Mouse (Mus musculus): Measurements from ENCODE around the gene Acta2. TPM values are rescaled to one million over a fixed set of nuclear protein-coding genes. Genes with fewer than 3 reads are reported as not detected.

Gene Acta2
- total RNA-seq, 2 experiments from 2014 or later: 9.3 to 10.5 TPM

DNA sequence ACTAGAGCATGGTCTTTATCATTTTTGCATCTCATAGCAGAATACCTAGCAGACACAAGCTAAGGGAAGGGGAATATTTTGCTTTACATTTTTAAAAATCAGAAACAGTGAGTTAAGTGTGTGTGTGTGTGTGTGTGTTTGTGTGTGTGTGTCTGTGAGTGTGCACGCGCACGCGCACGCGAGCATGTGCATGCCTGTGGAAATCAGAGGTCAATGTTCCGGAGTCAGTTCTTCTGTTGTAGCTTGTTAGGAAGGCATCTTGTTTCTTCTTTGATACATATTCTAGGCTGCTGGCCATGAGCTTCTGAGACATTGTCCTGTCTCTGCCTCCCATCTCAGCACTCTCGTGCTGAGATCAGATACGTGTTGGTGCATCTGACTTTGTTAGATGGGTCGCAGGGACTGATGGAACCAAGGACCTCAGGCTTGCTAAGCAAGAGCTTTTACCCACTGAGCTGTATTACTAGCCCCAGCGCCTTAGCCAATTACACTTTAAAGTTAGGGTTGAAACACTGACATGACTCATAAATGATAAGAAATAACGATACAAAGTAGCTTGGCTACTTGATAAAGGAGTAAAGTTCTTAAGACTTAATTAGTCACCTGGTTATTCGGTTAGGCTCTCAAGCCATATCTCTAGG is 15.6 kb upstream of the Acta2 start:
- intact Hi-C loops (cut with DNase I): no loop called here
- no peak for DNase-seq

GRCm38 (mm10) chr19:34270106-34270726 is 14.8 kb upstream of the Acta2 start:
- intact Hi-C loops (cut with DNase I): no loop called here
- DNase-seq: no peak

DNA sequence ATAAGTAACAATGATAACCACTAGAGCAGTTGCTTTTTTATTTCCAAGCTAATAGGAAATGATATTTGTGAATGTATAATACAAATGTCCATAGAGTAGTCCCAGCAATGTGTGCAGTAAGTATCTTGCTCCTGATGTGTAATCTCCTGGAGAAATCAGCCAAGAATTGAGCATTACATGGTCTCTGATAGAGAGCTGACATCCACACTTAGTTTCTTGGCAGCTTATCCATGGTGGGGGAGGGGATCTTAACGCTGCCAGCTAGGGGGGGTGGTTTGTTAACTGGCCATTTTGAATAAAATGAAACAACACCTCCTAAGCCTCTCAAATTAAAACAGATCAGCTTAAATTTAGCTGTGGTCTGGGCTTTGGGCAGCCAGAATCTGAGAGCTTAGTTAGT is 13.6 kb upstream of the Acta2 start:
- DNase-seq: no peak
- intact Hi-C loops (cut with DNase I): no loop called here

GRCm38 (mm10) chr19:34265604-34266193 is 10.3 kb upstream of the Acta2 start:
- no peak for DNase-seq
- intact Hi-C loops (cut with DNase I): no loop called here

GRCm38 (mm10) chr19:34262273-34262974 is 7.0 kb upstream of the Acta2 start:
- no peak for DNase-seq
- intact Hi-C loops (cut with DNase I): no loop called here

- no peak for DNase-seq
- intact Hi-C loops (cut with DNase I): no loop called here
These were observed 1.5 kb upstream of the Acta2 start for GRCm38 (mm10) chr19:34256936-34257335.

DNA sequence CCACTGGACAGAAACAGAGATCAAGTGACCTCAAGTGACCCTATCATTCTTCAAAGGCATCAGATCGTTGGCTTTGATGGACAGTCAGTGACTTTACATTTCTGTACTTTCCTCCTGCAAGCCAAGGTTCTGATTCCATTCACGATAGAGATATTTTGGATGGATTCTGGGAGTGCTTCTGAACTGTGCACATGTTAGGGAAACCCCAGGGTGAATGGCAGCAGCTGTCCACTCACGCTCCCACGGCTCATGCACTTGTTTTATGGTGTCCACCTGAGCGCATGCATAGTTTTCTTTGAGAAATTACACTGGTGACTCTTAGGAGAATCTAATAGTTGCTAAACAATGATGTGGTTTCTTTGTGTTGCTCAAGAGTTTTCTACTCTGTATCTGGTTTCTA is 759 bp upstream of the Acta2 start:
- intact Hi-C loops (cut with DNase I): no loop called here
- no peak for DNase-seq

DNA sequence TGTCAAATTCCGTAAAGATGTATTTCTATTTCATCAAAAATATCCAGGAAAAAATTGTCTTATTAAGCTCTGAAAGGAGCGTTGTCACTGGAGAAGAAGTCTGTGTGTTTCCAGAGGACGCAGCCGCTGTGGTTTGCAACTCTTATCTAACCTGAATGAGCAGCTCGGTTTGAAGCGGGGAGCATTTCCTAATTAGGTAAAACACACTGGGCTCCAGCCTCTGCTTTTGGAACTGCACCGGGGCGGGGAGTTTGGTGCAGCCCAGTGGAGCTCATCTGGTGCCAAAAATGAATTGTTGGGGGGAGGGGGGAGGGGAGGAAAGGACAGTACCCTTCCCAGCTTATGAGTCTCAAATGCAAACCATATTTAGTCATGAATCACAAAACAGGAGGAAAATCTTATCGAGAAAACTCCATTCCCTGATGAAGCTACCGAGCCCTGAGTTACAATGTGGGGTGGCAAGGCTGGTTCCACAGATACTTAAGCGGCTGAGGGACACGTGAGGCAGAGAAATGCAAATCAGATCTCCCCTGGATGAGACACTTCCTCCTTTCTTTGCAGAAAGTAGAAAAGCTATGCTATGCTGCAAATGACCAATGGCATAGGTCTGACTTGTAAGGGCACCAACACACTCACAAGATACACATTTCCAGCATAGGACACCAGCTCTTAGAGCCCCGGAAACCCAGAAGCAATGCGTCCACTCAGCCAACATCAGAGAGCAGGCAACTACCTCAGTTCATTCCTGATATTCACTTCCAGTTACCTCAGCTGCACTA is 1.1 kb downstream of the Acta2 start:
- intact Hi-C loops (cut with DNase I): no loop called here
- DNase-seq: no peak

DNA sequence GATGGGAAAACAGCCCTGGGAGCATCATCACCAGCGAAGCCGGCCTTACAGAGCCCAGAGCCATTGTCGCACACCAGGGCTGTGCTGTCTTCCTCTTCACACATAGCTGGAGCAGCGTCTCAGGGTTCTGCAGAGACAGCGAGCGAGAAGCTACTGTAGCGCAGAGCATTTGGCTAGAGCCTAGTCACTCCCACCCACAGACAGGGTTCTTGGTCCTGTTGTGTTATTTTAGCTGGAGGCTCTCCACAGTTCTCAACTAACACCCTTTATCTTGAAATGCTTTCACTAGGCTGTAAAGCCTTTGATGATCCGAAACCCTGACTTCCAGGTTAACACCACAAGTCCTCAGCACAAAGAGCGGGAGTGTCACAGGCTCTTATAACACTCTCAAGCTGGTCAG is 2.9 kb downstream of the Acta2 start:
- DNase-seq: no peak
- intact Hi-C loops (cut with DNase I): no loop called here

DNA sequence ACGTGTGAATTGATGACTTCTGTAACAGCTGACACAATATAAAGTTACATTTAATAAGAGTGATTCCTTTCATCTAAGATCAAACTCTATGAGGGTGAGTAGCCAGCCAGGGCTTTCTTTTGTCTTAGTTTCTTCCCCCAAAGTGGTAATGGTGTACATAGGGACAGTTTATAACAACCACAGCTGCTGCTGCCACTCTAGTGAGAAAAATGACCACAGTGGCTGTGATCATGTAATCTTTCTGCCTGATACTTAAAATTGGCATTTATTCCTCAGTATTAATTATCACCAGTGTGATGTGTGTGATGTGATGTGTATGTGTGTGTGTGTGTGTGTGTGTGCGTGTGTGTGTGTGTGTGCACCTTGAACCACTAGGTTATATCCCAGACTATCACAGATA is 3.5 kb downstream of the Acta2 start:
- DNase-seq: no peak
- intact Hi-C loops (cut with DNase I): no loop called here

DNA sequence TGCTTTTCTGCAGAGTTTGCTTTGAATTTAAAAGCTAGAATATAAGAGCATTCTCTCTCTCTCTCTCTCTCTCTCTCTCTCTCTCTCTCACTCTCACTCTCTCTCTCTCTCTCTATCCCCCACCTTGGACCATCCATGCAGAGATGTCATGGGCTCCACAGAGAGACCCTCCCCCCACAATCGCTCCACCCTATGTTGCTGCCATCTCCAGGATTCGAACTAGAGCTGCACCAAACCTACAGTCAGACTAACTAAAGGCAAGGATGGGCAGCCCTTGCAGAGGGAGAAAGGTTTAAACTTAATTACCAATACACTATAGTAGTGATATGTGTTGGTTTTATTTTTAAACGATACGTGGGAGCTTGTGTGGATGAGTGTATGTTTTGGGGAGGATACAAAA is 4.8 kb downstream of the Acta2 start:
- intact Hi-C loops (cut with DNase I): no loop called here
- no peak for DNase-seq

DNA sequence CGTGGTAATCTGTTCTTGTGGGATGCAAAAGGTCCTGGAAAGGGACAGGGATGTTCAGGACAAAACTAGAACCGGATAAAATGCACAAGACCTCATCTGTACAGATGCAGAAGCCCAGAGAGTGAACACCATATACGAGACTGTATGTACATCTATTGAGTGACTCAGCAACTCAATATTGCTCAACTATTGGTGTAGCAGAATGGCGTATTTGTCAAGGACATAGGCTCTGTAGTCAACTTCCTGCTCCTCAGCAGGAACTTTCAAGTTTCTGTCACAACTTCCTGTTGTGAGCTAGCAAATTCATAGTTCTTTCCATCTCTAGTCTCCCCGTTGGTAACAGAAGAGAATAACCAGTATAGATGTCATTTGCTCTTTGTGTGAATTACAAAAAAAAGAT is 6.8 kb downstream of the Acta2 start:
- DNase-seq: no peak
- intact Hi-C loops (cut with DNase I): loop anchor here (10.0 kb wide), 2 partner anchors 86 to 306 kb away; partner anchors contain the start of gene Ifit2

GRCm38 (mm10) chr19:34244056-34244455 is 11.3 kb downstream of the Acta2 start:
- DNase-seq: peak; percentile 24
- intact Hi-C loops (cut with DNase I): loop anchor here (5.0 to 10.0 kb wide), 3 partner anchors 91 to 418 kb away; partner anchors contain the start of gene Ifit2

DNA sequence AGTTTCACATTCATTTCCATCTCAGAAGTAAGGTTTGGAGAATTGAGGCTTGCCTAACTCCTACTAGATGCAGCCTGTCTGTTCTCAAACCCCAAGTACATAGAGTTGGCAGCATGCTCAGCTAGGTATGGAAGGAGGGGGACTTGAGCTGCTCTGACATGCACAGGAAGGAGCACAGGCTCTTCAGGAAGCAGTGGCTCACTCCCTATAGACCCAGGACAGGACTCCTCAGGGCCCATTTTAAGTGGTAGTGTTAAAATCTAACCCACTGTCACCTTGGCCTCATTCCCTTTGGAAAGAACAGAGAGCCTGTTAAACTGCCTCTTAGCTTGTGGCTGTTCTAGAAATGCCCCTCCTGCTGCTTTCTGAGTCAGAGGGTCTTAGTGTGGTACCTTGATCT is 12.5 kb downstream of the Acta2 start:
- no peak for DNase-seq
- intact Hi-C loops (cut with DNase I): loop anchor here (5.0 to 10.0 kb wide), 3 partner anchors 92 to 419 kb away; partner anchors contain the start of gene Ifit2

- intact Hi-C loops (cut with DNase I): loop anchor here (5.0 to 10.0 kb wide), 3 partner anchors 93 to 421 kb away; partner anchors contain the start of gene Ifit2
- DNase-seq: no peak
These were observed 14.0 kb downstream of the Acta2 start for GRCm38 (mm10) chr19:34241247-34241915.

- intact Hi-C loops (cut with DNase I): loop anchor here (5.0 to 10.0 kb wide), 3 partner anchors 94 to 422 kb away; partner anchors contain the start of gene Ifit2
- no peak for DNase-seq
These were observed 14.9 kb downstream of the Acta2 start for GRCm38 (mm10) chr19:34240273-34241039.

GRCm38 (mm10) chr19:34237746-34238145 is 17.6 kb downstream of the Acta2 start:
- DNase-seq: no peak
- intact Hi-C loops (cut with DNase I): no loop called here

DNA sequence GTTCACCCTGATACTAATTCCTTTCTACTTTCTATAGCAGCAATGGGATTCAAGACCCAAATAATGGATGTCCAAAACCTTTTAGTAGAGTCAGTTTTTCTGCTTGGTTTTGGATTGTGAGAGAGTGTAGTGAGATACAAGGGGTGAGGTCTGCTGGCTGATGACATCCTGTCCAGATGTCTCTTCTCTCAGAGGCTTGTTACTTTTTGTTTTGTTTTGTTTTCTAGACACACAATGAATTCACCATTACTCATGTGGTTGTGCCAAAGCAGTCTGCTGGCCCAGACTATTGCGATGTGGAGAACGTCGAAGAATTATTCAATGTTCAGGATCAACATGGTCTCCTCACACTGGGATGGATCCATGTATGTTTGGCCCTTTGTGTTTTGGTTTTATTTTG is 19.3 kb downstream of the Acta2 start:
- no peak for DNase-seq
- intact Hi-C loops (cut with DNase I): no loop called here

GRCm38 (mm10) chr19:34233944-34234343 is 21.4 kb downstream of the Acta2 start:
- DNase-seq: peak; percentile 47
- intact Hi-C loops (cut with DNase I): no loop called here

Data from left cerebral cortex, postnatal 4 days (tissue).